Mouse (Mus musculus): ENCODE measurements at regions not wholly inside any gene's neighbourhood (a gene's known extent, or its start where the extent isn't known, plus 50 kb on each side); places are given as distances from the start of the nearest gene placed in this dataset.

- peak; percentile 82 for DNase-seq (ENCODE audit: low read depth, low spot score)
Measured at GRCm38 (mm10) chr1:60823006-60823665, 63.7 kb upstream of the Ctla4 start.

GRCm38 (mm10) chr1:60824218-60825125 is 62.3 kb upstream of the Ctla4 start:
- DNase-seq (ENCODE audit: low read depth, low spot score), result no peak

- no peak for DNase-seq (ENCODE audit: low read depth, low spot score)
Measured at GRCm38 (mm10) chr1:60825256-60826186, 61.3 kb upstream of the Ctla4 start.

GRCm38 (mm10) chr1:60826981-60827380 is 59.8 kb upstream of the Ctla4 start:
- no peak for DNase-seq (ENCODE audit: low read depth, low spot score)

- DNase-seq (ENCODE audit: low read depth, low spot score), result peak; percentile 46
Measured at GRCm38 (mm10) chr1:60828152-60828551, 58.6 kb upstream of the Ctla4 start.

GRCm38 (mm10) chr1:60829849-60830248 is 57.0 kb upstream of the Ctla4 start:
- no peak for DNase-seq (ENCODE audit: low read depth, low spot score)

GRCm38 (mm10) chr1:60833668-60834067 is 53.1 kb upstream of the Ctla4 start:
- no peak for DNase-seq (ENCODE audit: low read depth, low spot score)

Measured in CD4-positive helper T cell, adult 2 months (primary cell).